In the genomic region with DNA sequence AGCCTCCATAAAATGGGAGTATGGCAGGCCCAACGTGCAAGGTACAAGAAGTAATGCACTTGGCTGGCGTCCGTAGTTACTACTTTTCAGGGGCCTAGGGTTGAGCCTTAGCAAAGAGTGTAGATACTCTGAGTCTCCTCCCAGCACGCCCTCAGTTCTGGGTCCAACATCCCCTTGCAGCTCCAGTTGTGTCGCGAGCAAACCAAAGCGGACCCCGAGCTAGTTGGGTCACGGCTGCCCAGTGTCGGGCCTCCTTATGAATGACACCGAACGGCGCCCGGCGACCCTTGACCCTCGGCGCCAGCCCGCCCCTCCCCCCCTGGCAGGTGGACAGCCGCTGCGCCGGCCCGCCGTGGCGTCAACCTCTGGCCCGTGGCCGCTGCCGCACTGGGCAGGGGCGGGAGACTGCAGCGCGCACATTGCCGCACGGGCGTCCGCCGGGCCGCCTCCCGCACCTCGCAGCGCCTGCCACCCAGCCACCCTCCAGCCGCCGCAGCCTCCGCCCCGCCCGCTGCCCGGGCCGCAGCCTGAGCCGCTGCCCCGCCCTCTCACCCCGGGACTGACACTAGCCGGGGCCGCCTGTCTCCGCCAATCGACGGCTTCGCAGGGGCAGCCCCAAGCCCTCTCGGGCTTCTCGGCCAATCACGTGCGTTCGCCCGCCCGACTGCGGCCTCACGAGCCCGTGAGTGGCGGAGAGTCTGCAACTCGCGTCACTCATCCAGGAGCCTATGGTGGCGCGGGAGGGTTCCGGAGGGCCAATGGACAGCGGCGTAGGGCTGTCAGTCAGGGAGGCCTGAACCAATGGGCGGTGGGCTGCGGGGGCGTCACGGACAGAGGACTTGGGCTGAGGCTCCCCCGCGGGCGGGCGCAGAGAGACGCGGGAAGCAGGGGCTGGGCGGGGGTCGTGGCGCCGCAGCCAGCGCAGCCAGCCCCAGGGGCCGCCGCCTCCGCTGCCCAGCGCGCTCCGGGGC, we compare ENCODE assay signal across 8 mouse cellular contexts. TPM values are rescaled to one million over a fixed set of nuclear protein-coding genes. Genes with fewer than 3 reads are reported as not detected.
A peak's percentile ranks its signal among the peaks of the same experiment; 100 is the strongest.
DNase-seq lines count a peak whose midpoint lies in the region; ATAC-seq lines count a peak whose summit lies in the region.

A gene (plus strand): TSS at position 844 of the 971 bp plus-strand sequence.

- DNase-seq in adrenal gland, adult (ENCODE audit: inconsistent age in 2 of 2, low spot score in 1 of 2): peak; percentile 99
- peak; percentile 99 for DNase-seq in embryo, embryonic 10.5 days (ENCODE audit: low spot score)
- peak; percentile 99 for DNase-seq in gastrocnemius, postnatal 14 days
- peak; percentile 99 to 100 for DNase-seq in left cerebral cortex, postnatal 10 days (ENCODE audit: extremely low spot score in 1 of 2, low spot score in 2 of 2)
- peak; percentile 100 for DNase-seq in right cerebral cortex, postnatal 25 days
- peak; percentile 99 for DNase-seq in urinary bladder, postnatal 4 days (ENCODE audit: low spot score in 2 of 2)

- ATAC-seq in inflammation-experienced regulatory T-cells, adult 6 months: peak; percentile 99
- ATAC-seq in megakaryocyte-erythroid progenitor cell, adult 5-6 weeks (replicated peaks; ENCODE audit: low FRiP score, low TSS enrichment, poor library complexity, severe bottlenecking): peak; percentile 98

- intact Hi-C loops in gastrocnemius, postnatal 14 days (cut with DNase I; ENCODE audit: low total_unique reads): no loop called here
- intact Hi-C loops in left cerebral cortex, postnatal 10 days (cut with DNase I): no loop called here

RNA-seq across cellular contexts. Expression of the gene that starts here (rescaled TPM):
- total RNA-seq in gastrocnemius, postnatal 14 days (2021): 100 to 1,000 TPM; 319 to 324 TPM
- polyA plus RNA-seq in inflammation-experienced regulatory T-cells, adult 6 months (2017; shearing (Covaris generic)): 10 to 100 TPM; 16.3 to 20.1 (median 18.8) TPM
- 100 to 1,000 TPM; 255 to 264 TPM for total RNA-seq in left cerebral cortex, postnatal 10 days (2021)
- total RNA-seq in megakaryocyte-erythroid progenitor cell, adult 5-6 weeks (2014; fragmentation: Nextera tagmentation): 35.2 and 49.4 TPM in 2 replicates
- 22.1 and 31.1 TPM in 2 replicates for total RNA-seq in megakaryocyte-erythroid progenitor cell, adult 5-6 weeks (2017)

Comparison
In these comparisons a context has a peak if more than half of its experiments do, and no peak if none do; other contexts are left out.
1. Peak in every context shown above with its lines: DNase-seq and ATAC-seq.
2. RNA of the gene that starts here (total RNA-seq): 319 to 324 TPM in gastrocnemius, postnatal 14 days and 255 to 264 TPM in left cerebral cortex, postnatal 10 days; 22.1 to 49.4 TPM in megakaryocyte-erythroid progenitor cell, adult 5-6 weeks; every median in the first group is over 4 times any median in the second.